Mouse (Mus musculus): ENCODE results near the gene Cbln4.

GRCm38 (mm10) chr2:172062876-172063275 is 19.6 kb upstream of the Cbln4 start:
- TF ChIP-seq ZKSCAN1 (IDR thresholded peaks at IDR 0.05; ENCODE audit: borderline replicate concordance, low read depth, low read length) (no peak), USF1 (IDR thresholded peaks at IDR 0.05; ENCODE audit: low read depth, low read length) (no peak), POLR2A (IDR thresholded peaks at IDR 0.05; ENCODE audit: low read depth, low read length) (no peak), BHLHE40 (IDR thresholded peaks at IDR 0.05; ENCODE audit: low read depth, low read length) (no peak), EP300 (IDR thresholded peaks at IDR 0.05; ENCODE audit: low read length) (no peak), CHD2 (IDR thresholded peaks at IDR 0.05; ENCODE audit: low read length) (no peak), CHD1 (IDR thresholded peaks at IDR 0.05; ENCODE audit: low read depth, low read length) (no peak), IRF4 (IDR thresholded peaks at IDR 0.05; ENCODE audit: low read depth, low read length) (no peak), CTCF (conservative IDR thresholded peaks at IDR 0.05 in 1 of 2, IDR thresholded peaks at IDR 0.05 in 1 of 2; ENCODE audit: low read depth in 2 of 2, low read length in 2 of 2) (no peak), TCF12 (IDR thresholded peaks at IDR 0.05; ENCODE audit: low read depth, low read length) (no peak), ZNF384 (IDR thresholded peaks at IDR 0.05; ENCODE audit: low read depth, low read length) (no peak)
